Mouse (Mus musculus) right cerebral cortex, postnatal 14 days (tissue): ENCODE measurements around the gene Gm19684.
"Not testable (repeated sequence)": the region's sequence is repeated elsewhere in the genome, so short reads cannot be mapped to it uniquely, and the experiment has no call there.

Experiments
- DNase-seq: peaks from one replicate; pipeline ENCODE4 v3.0.0; 2022

Gene Gm19684

GRCm38 (mm10) chr17:36178938-36179337, 57.5 kb downstream of the Gm19684 start:
- DNase-seq, result not testable (repeated sequence)
